Mouse (Mus musculus): ENCODE data around the gene Lrrfip2. TPM values are rescaled to one million over a fixed set of nuclear protein-coding genes. Genes with fewer than 3 reads are reported as not detected.

The Lrrfip2 gene
- polyA plus RNA-seq, 1 experiment from 2014 or later, result 50.7 TPM

DNA sequence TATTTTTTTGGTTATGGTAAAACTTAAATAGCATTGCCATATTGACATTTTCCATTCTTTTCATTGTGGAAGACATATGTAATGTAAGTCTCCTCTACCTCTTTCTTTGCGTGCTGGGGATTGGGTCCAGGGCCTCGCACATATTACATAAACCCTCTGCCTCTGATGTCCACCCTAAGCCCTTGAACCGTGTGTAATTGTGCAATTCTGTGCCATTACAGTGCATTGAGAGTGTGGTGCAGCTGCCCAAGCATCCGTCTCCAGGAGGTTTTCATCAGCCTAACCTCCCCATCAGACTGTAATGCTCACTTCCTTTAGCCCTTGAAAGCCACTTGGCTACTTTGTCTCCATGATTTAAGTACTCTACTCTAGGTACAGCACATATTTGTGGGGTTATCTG lies 7.0 kb downstream of the Lrrfip2 start:
- Histone ChIP-seq H3K4me2 (ENCODE audit: low read length) (no peak overlapping the region), H3K27ac (replicated peaks; ENCODE audit: low read depth, low read length) (no peak overlapping the region), H3K36me3 (ENCODE audit: control insufficient read depth, insufficient read depth, low read length) (no peaks in the 10 kb centered on the region), H3K4me3 (replicated peaks; ENCODE audit: low read depth, low read length) (no peak overlapping the region), H3K9me3 (ENCODE audit: control insufficient read depth, low read length) (no peaks in the 10 kb centered on the region), H3K4me1 (ENCODE audit: control insufficient read depth, insufficient read depth, low read length) (peaks cover 1% of the 10 kb centered on the region; the same call in 1 of the 2 replicates), H3K27me3 (ENCODE audit: control insufficient read depth, insufficient read depth, low read length) (no peaks in the 10 kb centered on the region), H3K9ac (replicated peaks; ENCODE audit: low read length) (no peak overlapping the region)
- 86% methylated on average over 4 of the region's 4 CpGs for WGBS
- no peak for DNase-seq
- ATAC-seq (ENCODE audit: low FRiP score, low TSS enrichment), result no peak

DNA sequence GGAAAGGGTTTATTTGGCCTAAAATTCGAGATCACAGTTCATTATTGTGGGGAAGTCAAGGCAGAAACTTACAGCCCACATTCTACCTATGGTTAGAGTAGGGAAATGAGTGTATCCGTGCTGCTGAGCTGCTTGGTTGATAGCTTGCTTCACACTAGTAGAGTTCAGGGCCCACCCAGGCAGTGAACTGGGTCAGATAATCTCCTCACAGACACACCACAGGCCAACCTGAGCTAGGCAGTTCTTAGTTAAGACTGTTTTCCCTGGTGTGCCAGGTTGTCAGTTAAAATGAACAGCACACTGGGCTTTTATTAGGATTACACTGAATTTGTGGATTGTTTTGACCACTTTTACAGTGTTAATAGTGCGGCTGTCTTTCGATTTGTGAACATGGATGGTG lies 9.3 kb downstream of the Lrrfip2 start:
- H3K9ac ChIP-seq (replicated peaks; ENCODE audit: low read length), result no peak overlapping the region
- no peaks in the 10 kb centered on the region for H3K4me1 ChIP-seq (ENCODE audit: control insufficient read depth, insufficient read depth, low read length)
- 83% methylated on average over 4 of the region's 4 CpGs for WGBS
- no peaks in the 10 kb centered on the region for H3K36me3 ChIP-seq (ENCODE audit: control insufficient read depth, insufficient read depth, low read length)
- H3K4me2 ChIP-seq (ENCODE audit: low read length), result no peak overlapping the region
- no peaks in the 10 kb centered on the region for H3K9me3 ChIP-seq (ENCODE audit: control insufficient read depth, low read length)
- H3K27ac ChIP-seq (replicated peaks; ENCODE audit: low read depth, low read length), result no peak overlapping the region
- no peak for ATAC-seq (ENCODE audit: low FRiP score, low TSS enrichment)
- no peak overlapping the region for H3K4me3 ChIP-seq (replicated peaks; ENCODE audit: low read depth, low read length)
- DNase-seq, result no peak
- no peaks in the 10 kb centered on the region for H3K27me3 ChIP-seq (ENCODE audit: control insufficient read depth, insufficient read depth, low read length)

DNA sequence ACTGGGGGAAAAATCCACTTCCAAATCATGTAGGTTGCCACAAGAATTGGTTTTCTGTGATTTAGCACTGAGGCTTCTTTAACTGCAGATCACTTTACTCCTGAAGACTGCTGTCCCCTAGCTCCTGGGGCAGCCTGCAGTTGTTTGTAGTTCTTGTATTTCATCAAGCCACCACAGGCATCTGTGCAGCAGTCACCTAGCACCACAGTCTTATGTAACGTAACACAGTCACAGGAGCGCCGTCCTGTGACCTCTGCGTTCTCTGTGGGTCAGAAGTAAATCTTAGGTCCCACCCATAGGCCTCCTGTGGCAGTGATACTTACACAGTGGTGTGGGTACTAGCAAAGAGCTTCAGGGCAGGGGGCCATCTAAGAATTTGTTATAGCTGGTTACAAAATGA lies 10.4 kb downstream of the Lrrfip2 start:
- H3K4me1 ChIP-seq (ENCODE audit: control insufficient read depth, insufficient read depth, low read length), result no peaks in the 10 kb centered on the region
- H3K9me3 ChIP-seq (ENCODE audit: control insufficient read depth, low read length), result no peaks in the 10 kb centered on the region
- no peak for ATAC-seq (ENCODE audit: low FRiP score, low TSS enrichment)
- no peak overlapping the region for H3K4me2 ChIP-seq (ENCODE audit: low read length)
- H3K9ac ChIP-seq (replicated peaks; ENCODE audit: low read length), result no peak overlapping the region
- DNase-seq, result no peak
- H3K4me3 ChIP-seq (replicated peaks; ENCODE audit: low read depth, low read length), result no peak overlapping the region
- H3K27me3 ChIP-seq (ENCODE audit: control insufficient read depth, insufficient read depth, low read length), result no peaks in the 10 kb centered on the region
- WGBS, result 88% methylated on average over 4 of the region's 4 CpGs
- no peak overlapping the region for H3K27ac ChIP-seq (replicated peaks; ENCODE audit: low read depth, low read length)
- H3K36me3 ChIP-seq (ENCODE audit: control insufficient read depth, insufficient read depth, low read length), result no peaks in the 10 kb centered on the region

DNA sequence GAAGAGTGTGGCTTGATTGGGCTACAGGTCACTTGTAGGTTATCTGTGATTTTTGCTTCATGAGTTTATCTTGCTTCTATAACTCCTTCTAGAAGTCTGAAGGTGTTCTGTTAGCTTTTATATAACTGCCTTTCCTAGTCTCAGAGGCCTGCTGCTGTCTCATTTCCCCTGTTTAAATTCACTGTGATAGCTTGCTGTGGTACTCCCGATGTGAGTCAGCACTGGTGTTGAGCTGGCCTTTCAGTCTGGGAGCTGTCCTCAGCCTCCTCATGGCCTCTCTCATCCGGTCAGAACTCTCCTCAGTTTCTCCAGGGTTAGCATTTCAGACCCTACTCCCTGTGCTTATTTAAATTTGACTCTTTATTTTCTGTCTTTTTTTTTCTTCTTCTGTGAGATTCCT lies 12.7 kb downstream of the Lrrfip2 start:
- Histone ChIP-seq H3K9ac (replicated peaks; ENCODE audit: low read length) (no peak overlapping the region), H3K36me3 (ENCODE audit: control insufficient read depth, insufficient read depth, low read length) (no peaks in the 10 kb centered on the region), H3K9me3 (ENCODE audit: control insufficient read depth, low read length) (no peaks in the 10 kb centered on the region), H3K4me1 (ENCODE audit: control insufficient read depth, insufficient read depth, low read length) (no peaks in the 10 kb centered on the region), H3K27me3 (ENCODE audit: control insufficient read depth, insufficient read depth, low read length) (no peaks in the 10 kb centered on the region), H3K27ac (replicated peaks; ENCODE audit: low read depth, low read length) (no peak overlapping the region), H3K4me2 (ENCODE audit: low read length) (no peak overlapping the region), H3K4me3 (replicated peaks; ENCODE audit: low read depth, low read length) (no peak overlapping the region)
- DNase-seq, result no peak
- ATAC-seq (ENCODE audit: low FRiP score, low TSS enrichment), result no peak
- 83% methylated on average over 2 of the region's 2 CpGs for WGBS

DNA sequence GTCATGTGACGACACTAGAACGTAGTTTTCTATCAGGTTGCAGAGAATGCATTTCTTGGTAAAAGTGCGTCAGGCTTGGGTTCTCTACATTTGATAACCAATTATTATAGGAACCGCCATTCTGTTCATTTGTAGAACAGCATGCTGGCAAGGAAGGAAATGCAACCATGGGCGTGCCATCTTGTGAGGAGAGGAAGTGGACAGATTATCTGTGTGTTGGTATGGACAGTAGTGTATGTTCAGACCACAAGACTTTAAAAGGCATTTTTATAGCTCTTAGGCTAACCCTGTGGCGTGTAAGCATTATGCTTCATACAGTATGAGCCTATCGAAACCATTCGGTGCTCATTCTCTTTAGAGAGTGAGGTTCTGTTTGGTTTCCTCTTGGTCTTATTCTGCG lies 20.8 kb downstream of the Lrrfip2 start:
- Histone ChIP-seq H3K27ac (replicated peaks; ENCODE audit: low read depth, low read length) (no peak overlapping the region), H3K4me2 (ENCODE audit: low read length) (no peak overlapping the region), H3K9ac (replicated peaks; ENCODE audit: low read length) (no peak overlapping the region), H3K9me3 (ENCODE audit: control insufficient read depth, low read length) (no peaks in the 10 kb centered on the region), H3K4me3 (replicated peaks; ENCODE audit: low read depth, low read length) (no peak overlapping the region), H3K36me3 (ENCODE audit: control insufficient read depth, insufficient read depth, low read length) (0 out of 2 replicates have a peak, but pooled peaks cover 4% of the 10 kb centered on the region), H3K27me3 (ENCODE audit: control insufficient read depth, insufficient read depth, low read length) (no peaks in the 10 kb centered on the region), H3K4me1 (ENCODE audit: control insufficient read depth, insufficient read depth, low read length) (no peaks in the 10 kb centered on the region)
- 95% methylated on average over 9 of the region's 9 CpGs for WGBS
- DNase-seq (no peak), ATAC-seq (ENCODE audit: low FRiP score, low TSS enrichment) (no peak)

DNA sequence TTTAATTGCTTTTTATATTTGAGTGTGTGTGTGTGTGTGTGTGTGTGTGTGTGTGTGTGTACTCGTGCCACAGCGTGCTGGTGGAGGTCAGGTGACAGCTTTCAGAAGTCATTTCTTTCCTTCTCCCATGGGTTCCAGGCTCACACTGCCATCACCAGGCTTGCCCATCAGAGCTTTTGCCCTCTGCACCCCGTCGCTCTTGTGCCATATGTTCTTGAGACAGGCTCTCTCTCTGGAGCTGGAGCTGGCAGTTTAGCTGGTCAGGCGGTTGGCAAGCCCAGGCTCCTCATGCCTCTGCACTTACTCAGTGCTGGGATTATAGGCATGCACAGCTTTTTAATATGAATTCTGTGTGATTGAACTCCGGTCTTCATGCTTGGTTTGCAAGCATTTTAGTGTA lies 25.3 kb downstream of the Lrrfip2 start:
- ATAC-seq (ENCODE audit: low FRiP score, low TSS enrichment), result no peak
- H3K4me2 ChIP-seq (ENCODE audit: low read length), result no peak overlapping the region
- no peak overlapping the region for H3K27ac ChIP-seq (replicated peaks; ENCODE audit: low read depth, low read length)
- no peak for DNase-seq
- H3K9me3 ChIP-seq (ENCODE audit: control insufficient read depth, low read length), result no peaks in the 10 kb centered on the region
- 0 out of 2 replicates have a peak, but pooled peaks cover 4% of the 10 kb centered on the region for H3K36me3 ChIP-seq (ENCODE audit: control insufficient read depth, insufficient read depth, low read length)
- WGBS, result 93% methylated on average over 6 of the region's 6 CpGs
- H3K27me3 ChIP-seq (ENCODE audit: control insufficient read depth, insufficient read depth, low read length), result no peaks in the 10 kb centered on the region
- no peak overlapping the region for H3K4me3 ChIP-seq (replicated peaks; ENCODE audit: low read depth, low read length)
- no peaks in the 10 kb centered on the region for H3K4me1 ChIP-seq (ENCODE audit: control insufficient read depth, insufficient read depth, low read length)
- H3K9ac ChIP-seq (replicated peaks; ENCODE audit: low read length), result no peak overlapping the region

DNA sequence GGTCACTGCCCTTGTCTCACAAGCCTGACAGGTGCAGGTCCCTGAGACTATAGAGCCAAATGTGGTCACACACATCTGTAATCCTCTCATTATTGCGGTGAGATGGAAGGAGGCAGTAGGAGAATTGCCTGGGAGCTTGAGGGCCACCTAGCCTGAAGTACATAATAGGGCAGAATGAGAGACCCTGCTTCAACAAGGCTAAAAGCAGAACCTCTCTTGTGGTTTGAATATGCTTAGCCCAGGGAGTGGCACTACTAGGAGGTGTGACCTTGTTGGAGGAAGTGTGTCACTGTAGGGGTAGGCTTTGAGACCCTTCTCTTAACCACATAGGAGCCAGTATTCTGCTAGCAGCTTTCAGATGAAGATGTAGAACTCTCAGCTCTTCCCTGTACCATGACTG lies 26.0 kb downstream of the Lrrfip2 start:
- Histone ChIP-seq H3K9ac (replicated peaks; ENCODE audit: low read length) (no peak overlapping the region), H3K4me1 (ENCODE audit: control insufficient read depth, insufficient read depth, low read length) (no peaks in the 10 kb centered on the region), H3K4me2 (ENCODE audit: low read length) (no peak overlapping the region), H3K4me3 (replicated peaks; ENCODE audit: low read depth, low read length) (no peak overlapping the region), H3K27ac (replicated peaks; ENCODE audit: low read depth, low read length) (no peak overlapping the region), H3K36me3 (ENCODE audit: control insufficient read depth, insufficient read depth, low read length) (0 out of 2 replicates have a peak, but pooled peaks cover 4% of the 10 kb centered on the region), H3K9me3 (ENCODE audit: control insufficient read depth, low read length) (no peaks in the 10 kb centered on the region), H3K27me3 (ENCODE audit: control insufficient read depth, insufficient read depth, low read length) (no peaks in the 10 kb centered on the region)
- ATAC-seq (ENCODE audit: low FRiP score, low TSS enrichment) (no peak), DNase-seq (no peak)
- WGBS, result 100% methylated on average over 1 of the region's 1 CpGs

DNA sequence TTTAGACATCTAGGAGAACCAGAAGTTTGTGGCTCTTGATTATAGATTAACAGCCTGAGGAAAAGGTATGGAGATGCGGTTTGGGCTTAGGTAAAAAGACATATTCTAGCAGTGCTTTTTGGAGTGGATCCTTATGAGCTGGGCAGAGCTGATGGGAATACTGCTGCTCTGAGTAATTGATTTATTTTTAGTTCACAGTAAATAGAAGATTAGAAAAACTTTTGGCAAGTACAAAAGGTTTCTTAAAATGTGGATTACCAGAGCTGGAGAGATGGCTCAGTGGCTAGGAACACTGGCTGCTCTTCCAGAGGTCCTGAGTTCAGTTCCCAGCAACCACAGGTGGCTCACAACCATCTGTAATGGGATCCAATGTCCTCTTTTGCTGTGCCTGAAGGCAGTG lies 27.3 kb downstream of the Lrrfip2 start:
- no peaks in the 10 kb centered on the region for H3K4me1 ChIP-seq (ENCODE audit: control insufficient read depth, insufficient read depth, low read length)
- no peak for ATAC-seq (ENCODE audit: low FRiP score, low TSS enrichment)
- no peak overlapping the region for H3K9ac ChIP-seq (replicated peaks; ENCODE audit: low read length)
- WGBS, result 94% methylated on average over 1 of the region's 1 CpGs
- H3K27ac ChIP-seq (replicated peaks; ENCODE audit: low read depth, low read length), result no peak overlapping the region
- no peak for DNase-seq
- H3K9me3 ChIP-seq (ENCODE audit: control insufficient read depth, low read length), result no peaks in the 10 kb centered on the region
- no peak overlapping the region for H3K4me3 ChIP-seq (replicated peaks; ENCODE audit: low read depth, low read length)
- H3K27me3 ChIP-seq (ENCODE audit: control insufficient read depth, insufficient read depth, low read length), result no peaks in the 10 kb centered on the region
- H3K4me2 ChIP-seq (ENCODE audit: low read length), result no peak overlapping the region
- H3K36me3 ChIP-seq (ENCODE audit: control insufficient read depth, insufficient read depth, low read length), result 0 out of 2 replicates have a peak, but pooled peaks cover 4% of the 10 kb centered on the region

DNA sequence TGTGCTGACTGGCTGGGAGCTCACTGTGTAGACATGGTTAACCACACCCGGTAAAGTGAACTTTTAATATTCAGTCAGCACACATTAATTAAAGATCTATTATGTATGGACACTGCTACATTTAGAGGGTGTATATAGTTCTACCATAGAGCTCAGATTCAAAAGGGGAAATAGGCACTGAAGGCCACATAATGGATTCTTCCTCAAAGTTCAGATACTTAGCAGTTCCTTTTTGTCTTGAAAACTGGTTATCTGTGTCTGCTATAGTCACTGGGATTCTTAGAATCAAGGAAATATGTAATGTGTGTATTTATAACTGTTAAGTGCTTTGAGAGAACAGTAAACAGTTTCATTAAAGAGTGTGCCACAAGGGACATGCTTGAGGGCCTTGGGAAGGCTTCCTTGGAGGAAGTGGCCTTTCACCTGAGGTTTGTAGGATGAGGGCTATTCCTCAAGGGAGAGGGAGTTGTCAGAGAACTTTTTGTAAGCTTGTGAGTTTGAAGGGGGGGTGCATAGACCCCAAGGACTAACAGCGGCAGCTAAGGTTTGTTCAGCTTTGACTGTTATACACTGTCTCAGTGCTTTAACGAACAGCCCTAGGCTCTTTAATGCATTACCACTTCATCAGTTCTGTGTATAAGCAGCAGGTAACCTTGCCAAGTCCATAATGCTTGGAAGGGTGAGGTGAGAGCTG lies 28.3 kb downstream of the Lrrfip2 start:
- H3K4me1 ChIP-seq (ENCODE audit: control insufficient read depth, insufficient read depth, low read length), result no peaks in the 10 kb centered on the region
- H3K9ac ChIP-seq (replicated peaks; ENCODE audit: low read length), result no peak overlapping the region
- no peaks in the 10 kb centered on the region for H3K9me3 ChIP-seq (ENCODE audit: control insufficient read depth, low read length)
- H3K27me3 ChIP-seq (ENCODE audit: control insufficient read depth, insufficient read depth, low read length), result no peaks in the 10 kb centered on the region
- ATAC-seq (ENCODE audit: low FRiP score, low TSS enrichment) (no peak), DNase-seq (no peak)
- H3K4me3 ChIP-seq (replicated peaks; ENCODE audit: low read depth, low read length), result no peak overlapping the region
- WGBS, result 92% methylated on average over 3 of the region's 3 CpGs
- H3K4me2 ChIP-seq (ENCODE audit: low read length), result no peak overlapping the region
- H3K36me3 ChIP-seq (ENCODE audit: control insufficient read depth, insufficient read depth, low read length), result 0 out of 2 replicates have a peak, but pooled peaks cover 4% of the 10 kb centered on the region
- H3K27ac ChIP-seq (replicated peaks; ENCODE audit: low read depth, low read length), result no peak overlapping the region

All from midbrain, embryonic 14.5 days (tissue).